Mouse (Mus musculus) heart, adult 2 months (tissue): ENCODE data around the gene Fgf13.

ENCODE experiments used
- CTCF ChIP-seq: fragments of 200-600 bp; IDR thresholded peaks from 2 replicates; pipeline ENCODE4 v1.8.1; 2022; ENCODE audit warnings: antibody characterized with exemption, mild to moderate bottlenecking, moderate library complexity
- EP300 ChIP-seq: fragments of 200-500 bp; IDR thresholded peaks from 2 replicates; pipeline ENCODE4 v1.6.1; 2011; ENCODE audit warnings: low read depth, low read length, control low read depth; ENCODE audit not compliant: insufficient read depth
- POLR2A ChIP-seq: fragments of 200-500 bp; IDR thresholded peaks from 2 replicates; pipeline ENCODE4 v1.6.1; 2011; ENCODE audit warnings: mild to moderate bottlenecking, low read depth, low read length, control low read depth; ENCODE audit not compliant: insufficient read depth

- TF ChIP-seq EP300 (no peak), CTCF (peak; percentile 74), POLR2A (no peak)
These were observed 395.7 kb downstream of the Fgf13 start for GRCm38 (mm10) chrX:59172200-59172599.
